Mouse (Mus musculus) layer of hippocampus, adult 8-10 months (tissue): Measurements from ENCODE around the gene Nadk. TPM values are rescaled to one million over a fixed set of nuclear protein-coding genes. Genes with fewer than 3 reads are reported as not detected.

ENCODE experiments used
- DNase-seq, 2 experiments: peaks; one replicate each; pipeline ENCODE4 v3.0.0; 2022; ENCODE audit warnings: low spot score in 2 of 2
- total RNA-seq, 4 experiments: library from RNA; stranded (reverse); gene quantifications; 2 replicates each; pipeline ENCODE4 v1.2.4; 2022

Gene Nadk
- total RNA-seq, 4 experiments from 2014 or later: 52.2 to 69.2 (median 59.6) TPM

- no peak for DNase-seq
Measured at GRCm38 (mm10) chr4:155601997-155602456, 39.8 kb downstream of the Nadk start.

GRCm38 (mm10) chr4:155602753-155603152 is 40.6 kb downstream of the Nadk start:
- no peak for DNase-seq

GRCm38 (mm10) chr4:155603801-155604200 is 41.6 kb downstream of the Nadk start:
- no peak for DNase-seq

- no peak for DNase-seq
Measured at GRCm38 (mm10) chr4:155605132-155605531, 43.0 kb downstream of the Nadk start.

- DNase-seq: no peak
Measured at GRCm38 (mm10) chr4:155606825-155607224, 44.6 kb downstream of the Nadk start.

- no peak for DNase-seq
Measured at GRCm38 (mm10) chr4:155611860-155612259, 49.7 kb downstream of the Nadk start.

- DNase-seq: no peak
Measured at GRCm38 (mm10) chr4:155613264-155613663, 51.1 kb downstream of the Nadk start.

- DNase-seq: no peak
Measured at GRCm38 (mm10) chr4:155618321-155618720, 56.1 kb downstream of the Nadk start.

- DNase-seq: peak; percentile 96 to 97
Measured at GRCm38 (mm10) chr4:155624338-155625291, 62.4 kb downstream of the Nadk start, which contains the start of gene Cdk11b. Cdk11b (plus strand) TSS chr4:155624854.

GRCm38 (mm10) chr4:155630267-155630666 is 68.1 kb downstream of the Nadk start:
- DNase-seq: no peak

GRCm38 (mm10) chr4:155635766-155636499 is 73.8 kb downstream of the Nadk start:
- no peak for DNase-seq

Other genes starting within 250 kb of the Nadk start
- 100 to 1,000 TPM; 144 to 189 (median 169) TPM for gene Prkcz, start 201.0 kb upstream of the Nadk start, total RNA-seq
- gene Gabrd, start 164.3 kb upstream of the Nadk start, total RNA-seq: 10 to 100 TPM; 23.0 to 25.0 (median 24.7) TPM
- 10 to 100 TPM; 11.0 to 16.5 (median 15.2) TPM for gene Cfap74, start 153.2 kb upstream of the Nadk start, total RNA-seq
- gene Tmem52, start 93.3 kb upstream of the Nadk start, total RNA-seq: 1 to 10 TPM; 1.9 to 4.0 (median 3.0) TPM
- 100 to 1,000 TPM; 649 to 753 (median 695) TPM for gene Gnb1, start 71.0 kb upstream of the Nadk start, total RNA-seq
- 10 to 100 TPM; 36.1 to 48.6 (median 42.5) TPM for gene Slc35e2, start 39.0 kb downstream of the Nadk start, total RNA-seq
- gene Cdk11b, start 62.5 kb downstream of the Nadk start, total RNA-seq: 10 to 100 TPM; 42.1 to 54.8 (median 46.9) TPM
- not detected for gene Gm10563, start 83.0 kb downstream of the Nadk start, total RNA-seq
- gene Mmp23, start 91.0 kb downstream of the Nadk start, total RNA-seq: 1 to 10 TPM; 2.8 to 5.0 (median 3.5) TPM
- gene Mib2, start 106.8 kb downstream of the Nadk start, total RNA-seq: 100 to 1,000 TPM; 101 to 122 (median 113) TPM
- gene Fndc10, start 132.0 kb downstream of the Nadk start, total RNA-seq: 10 to 100 TPM; 22.6 to 30.6 (median 26.6) TPM
- gene Ssu72, start 142.4 kb downstream of the Nadk start, total RNA-seq: 10 to 100 TPM; 86.8 to 99.4 (median 88.9) TPM
- 10 to 100 TPM; 32.7 to 35.8 (median 34.4) TPM for gene Tmem240, start 172.4 kb downstream of the Nadk start, total RNA-seq
- gene Atad3a, start 198.7 kb downstream of the Nadk start, total RNA-seq: 10 to 100 TPM; 62.3 to 79.7 (median 65.0) TPM
- 10 to 100 TPM; 13.3 to 14.9 (median 14.2) TPM for gene Vwa1, start 212.3 kb downstream of the Nadk start, total RNA-seq
- gene Tmem88b, start 223.5 kb downstream of the Nadk start, total RNA-seq: 10 to 100 TPM; 30.2 to 36.9 (median 34.5) TPM
- gene Ankrd65, start 228.1 kb downstream of the Nadk start, total RNA-seq: not detected
- 10 to 100 TPM; 74.2 to 85.2 (median 78.2) TPM for gene Mrpl20, start 240.5 kb downstream of the Nadk start, total RNA-seq